Mouse (Mus musculus) ES-E14 (cell line): ENCODE measurements around the gene Rab11a. TPM values are rescaled to one million over a fixed set of nuclear protein-coding genes. Genes with fewer than 3 reads are reported as not detected.

ENCODE experiments used
- DNase-seq: peaks from one replicate; pipeline ENCODE4 v3.0.0-alpha.2; 2013; ENCODE audit warnings: low read depth, low spot score
- H3K27ac ChIP-seq: 2 replicates; pipeline ENCODE4 v1.5.1; 2012; ENCODE audit warnings: low read depth, mild to moderate bottlenecking, low read length, moderate library complexity, mixed read lengths; ENCODE audit not compliant: poor library complexity, insufficient read depth, severe bottlenecking
- H3K36me3 ChIP-seq: 2 replicates; pipeline ENCODE4 v1.6.1; 2012; ENCODE audit warnings: mild to moderate bottlenecking, low read length, moderate library complexity, mixed read lengths; ENCODE audit not compliant: control insufficient read depth, poor library complexity, insufficient read depth, severe bottlenecking
- H3K4me1 ChIP-seq, 2 experiments: fragments of 150-350 bp in 1 of 2; sonication (generic) in 1 of 2; 2 replicates each; pipeline ENCODE4 v1.6.1; 2012; ENCODE audit warnings: low read length in 2 of 2, mild to moderate bottlenecking in 1 of 2, mixed read lengths in 1 of 2; ENCODE audit not compliant: control insufficient read depth in 2 of 2, insufficient read depth in 2 of 2, poor library complexity in 1 of 2
- H3K4me3 ChIP-seq, 2 experiments: fragments of 150-350 bp in 1 of 2; sonication (generic) in 1 of 2; 2 replicates each; pipeline ENCODE4 v1.5.1; 2012; ENCODE audit warnings: low read length in 2 of 2, low read depth in 1 of 2, mild to moderate bottlenecking in 1 of 2, mixed read lengths in 1 of 2; ENCODE audit not compliant: insufficient read depth in 1 of 2, poor library complexity in 1 of 2, severe bottlenecking in 1 of 2
- H3K9ac ChIP-seq: 2 replicates; pipeline ENCODE4 v1.6.1; 2012; ENCODE audit warnings: low read depth, mild to moderate bottlenecking, low read length, mixed read lengths; ENCODE audit not compliant: poor library complexity, insufficient read depth, severe bottlenecking
- H3K9me3 ChIP-seq: fragments of 150-350 bp; sonication (generic); 2 replicates; pipeline ENCODE4 v1.6.1; 2012; ENCODE audit warnings: low read depth, mild to moderate bottlenecking, low read length; ENCODE audit not compliant: control insufficient read depth, insufficient read depth
- CHD2 ChIP-seq: IDR thresholded peaks from 2 replicates; pipeline ENCODE4 v1.6.1; 2014; ENCODE audit warnings: mild to moderate bottlenecking, low read depth, low read length, inconsistent platforms
- HCFC1 ChIP-seq: IDR thresholded peaks from 2 replicates; pipeline ENCODE4 v1.6.1; 2012; ENCODE audit warnings: low read length, inconsistent platforms, borderline replicate concordance; ENCODE audit not compliant: insufficient read depth
- MAFK ChIP-seq: IDR thresholded peaks from 2 replicates; pipeline ENCODE4 v1.6.1; 2014; ENCODE audit warnings: mild to moderate bottlenecking, low read depth, low read length, inconsistent platforms; ENCODE audit not compliant: insufficient read depth
- ZC3H11A ChIP-seq: IDR thresholded peaks from 2 replicates; pipeline ENCODE4 v1.6.1; 2012; ENCODE audit warnings: low read depth, mild to moderate bottlenecking, inconsistent platforms, low read length, borderline replicate concordance
- ZNF384 ChIP-seq: IDR thresholded peaks from 2 replicates; pipeline ENCODE4 v1.6.1; 2012; ENCODE audit warnings: low read depth, low read length, inconsistent platforms
- in situ Hi-C, 2 experiments: fragments of 600-800 bp; cut with MboI; formaldehyde crosslinking; loops; one replicate each; pipeline ENCODE4 v1.15.1; 2025; ENCODE audit warnings: low sequenced_read_pairs in 2 of 2, inconsistent platforms in 1 of 2; ENCODE audit not compliant: unreplicated experiment in 2 of 2
- total RNA-seq: library from RNA; depleted of rRNA; stranded (reverse); fragments of 300-350 nt; gene quantifications from 2 replicates; pipeline ENCODE4 v1.2.3, GENCODE M21; 2012

Gene Rab11a
- total RNA-seq, 1 experiment, result 77.0 TPM

- H3K4me3 ChIP-seq, result no peak overlapping the region
- no peak overlapping the region for H3K27ac ChIP-seq
- H3K9me3 ChIP-seq, result no peaks in the 10 kb centered on the region
- in situ Hi-C loops, result no loop called here
- no peak overlapping the region for H3K9ac ChIP-seq
- H3K36me3 ChIP-seq, result no peaks in the 10 kb centered on the region
- no peak for DNase-seq
- no peaks in the 10 kb centered on the region for H3K4me1 ChIP-seq
- TF ChIP-seq ZNF384 (no peak), CHD2 (no peak), MAFK (no peak), ZC3H11A (no peak), HCFC1 (no peak)
These were observed 36.9 kb upstream of the Rab11a start for GRCm38 (mm10) chr9:64774411-64774811.

- H3K9me3 ChIP-seq, result no peaks in the 10 kb centered on the region
- H3K4me3 ChIP-seq, result no peak overlapping the region
- H3K27ac ChIP-seq, result no peak overlapping the region
- DNase-seq, result no peak
- in situ Hi-C loops, result no loop called here
- no peak for TF ChIP-seq CHD2
- no peak for TF ChIP-seq ZC3H11A
- TF ChIP-seq HCFC1, result no peak
- TF ChIP-seq ZNF384, result no peak
- no peak for TF ChIP-seq MAFK
- H3K36me3 ChIP-seq, result no peaks in the 10 kb centered on the region
- H3K4me1 ChIP-seq, result no peaks in the 10 kb centered on the region
- no peak overlapping the region for H3K9ac ChIP-seq
These were observed 36.4 kb upstream of the Rab11a start for GRCm38 (mm10) chr9:64773936-64774335.

DNA sequence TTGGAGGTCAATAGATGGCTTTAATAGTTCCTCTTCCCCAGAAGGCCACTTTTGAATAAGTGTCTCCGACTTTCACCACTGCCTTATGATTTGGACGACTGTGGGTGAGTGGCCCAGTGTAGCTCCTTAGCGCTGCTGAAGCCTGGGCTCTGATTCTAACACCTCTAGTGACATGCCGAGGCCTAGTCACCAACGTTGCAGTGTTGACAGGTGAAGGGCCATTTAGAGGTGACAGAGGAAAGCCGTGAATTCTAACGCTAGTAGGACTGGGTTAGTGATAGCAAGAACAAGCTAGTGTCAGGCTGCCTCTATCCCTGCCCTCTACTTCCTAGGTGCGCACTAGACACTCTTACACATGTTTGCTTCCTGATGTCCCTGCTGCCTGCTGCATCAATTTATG is 35.7 kb upstream of the Rab11a start:
- TF ChIP-seq HCFC1 (no peak), ZNF384 (no peak), ZC3H11A (no peak), CHD2 (no peak), MAFK (no peak)
- in situ Hi-C loops, result no loop called here
- DNase-seq, result no peak
- Histone ChIP-seq H3K27ac (no peak overlapping the region), H3K4me1 (no peaks in the 10 kb centered on the region), H3K9ac (no peak overlapping the region), H3K4me3 (no peak overlapping the region), H3K36me3 (no peaks in the 10 kb centered on the region), H3K9me3 (no peaks in the 10 kb centered on the region)

DNA sequence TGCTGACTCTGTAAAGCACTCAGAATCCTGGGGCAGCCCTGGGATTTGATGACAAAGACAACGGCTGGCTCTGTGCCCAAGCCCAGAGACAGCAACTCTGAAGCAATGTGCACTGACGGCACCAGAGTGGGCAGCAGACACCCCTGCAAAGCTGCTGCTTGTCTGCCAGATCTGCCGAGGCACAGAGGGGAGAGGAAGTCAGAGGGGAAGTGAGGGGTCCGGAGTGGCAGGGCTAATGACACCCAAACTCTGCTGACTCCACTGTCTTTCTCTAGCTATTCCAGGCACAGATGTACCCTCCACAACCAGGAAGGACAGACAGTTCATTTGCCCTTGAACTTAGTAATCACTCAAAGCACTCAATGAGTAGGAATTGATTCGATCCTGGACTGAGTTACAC is 33.7 kb upstream of the Rab11a start:
- DNase-seq, result no peak
- H3K27ac ChIP-seq, result no peak overlapping the region
- H3K36me3 ChIP-seq, result no peaks in the 10 kb centered on the region
- TF ChIP-seq ZC3H11A, result no peak
- TF ChIP-seq HCFC1, result no peak
- TF ChIP-seq MAFK, result no peak
- TF ChIP-seq CHD2, result no peak
- no peak for TF ChIP-seq ZNF384
- no peaks in the 10 kb centered on the region for H3K9me3 ChIP-seq
- H3K9ac ChIP-seq, result no peak overlapping the region
- H3K4me3 ChIP-seq, result no peak overlapping the region
- in situ Hi-C loops, result no loop called here
- no peaks in the 10 kb centered on the region for H3K4me1 ChIP-seq

DNA sequence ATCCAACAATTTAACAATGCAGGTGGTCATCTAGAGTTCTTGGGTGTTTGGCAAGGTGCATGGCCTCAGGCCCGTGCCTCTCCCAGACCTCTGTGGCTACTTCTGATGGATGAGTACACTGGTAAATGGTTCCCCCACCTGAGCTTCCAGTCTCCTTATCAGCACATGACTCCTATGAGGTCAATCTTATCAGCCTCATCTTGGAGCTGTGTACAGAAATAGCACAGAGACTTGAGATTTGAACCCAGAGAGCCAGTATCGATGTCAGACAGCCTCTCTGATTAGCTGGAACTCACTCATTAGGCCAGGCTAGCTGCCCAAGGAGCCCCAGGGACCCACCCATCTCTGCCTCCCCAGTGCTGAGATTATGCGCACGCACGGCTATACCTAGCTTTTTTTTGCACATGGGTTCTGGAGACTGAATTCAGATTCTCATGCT is 32.9 kb upstream of the Rab11a start:
- no peak for DNase-seq
- Histone ChIP-seq H3K9ac (no peak overlapping the region), H3K36me3 (no peaks in the 10 kb centered on the region), H3K9me3 (no peaks in the 10 kb centered on the region), H3K4me3 (no peak overlapping the region), H3K4me1 (no peaks in the 10 kb centered on the region), H3K27ac (no peak overlapping the region)
- no peak for TF ChIP-seq ZNF384
- TF ChIP-seq MAFK, result no peak
- TF ChIP-seq HCFC1, result no peak
- in situ Hi-C loops, result no loop called here
